Mouse (Mus musculus): ENCODE measurements around the gene Bhlha15. TPM values are rescaled to one million over a fixed set of nuclear protein-coding genes. Genes with fewer than 3 reads are reported as not detected.

Gene Bhlha15
- polyA plus RNA-seq (2015; fragmentation: Illumina TruSeq; extraction: RNeasy Lipid Tissue Mini Kit (QIAGEN cat#74804); ENCODE audit: insufficient read depth, low read depth, low replicate concordance), result 55.1 TPM

GRCm38 (mm10) chr5:144189950-144190583 lies at the start of gene Bhlha15:
TSS of gene Bhlha15 (plus strand) at chr5:144190286.

GRCm38 (mm10) chr5:144223503-144223862 lies 33.4 kb downstream of the Bhlha15 start, which contains the start of gene Tecpr1:
TSS of gene Tecpr1 (minus strand) at chr5:144223615.

Other genes with a start within 250 kb of the Bhlha15 start
- 13.2 TPM for gene Ccz1, start 175.4 kb upstream of the Bhlha15 start, polyA plus RNA-seq (2015; fragmentation: Illumina TruSeq; extraction: RNeasy Lipid Tissue Mini Kit (QIAGEN cat#74804); ENCODE audit: insufficient read depth, low read depth, low replicate concordance)
- gene Ocm, start 163.6 kb upstream of the Bhlha15 start, polyA plus RNA-seq (2015; fragmentation: Illumina TruSeq; extraction: RNeasy Lipid Tissue Mini Kit (QIAGEN cat#74804); ENCODE audit: insufficient read depth, low read depth, low replicate concordance), result not detected
- gene Lmtk2, start 89.8 kb upstream of the Bhlha15 start, polyA plus RNA-seq (2015; fragmentation: Illumina TruSeq; extraction: RNeasy Lipid Tissue Mini Kit (QIAGEN cat#74804); ENCODE audit: insufficient read depth, low read depth, low replicate concordance), result 4.6 TPM
- gene Tecpr1, start 33.3 kb downstream of the Bhlha15 start, polyA plus RNA-seq (2015; fragmentation: Illumina TruSeq; extraction: RNeasy Lipid Tissue Mini Kit (QIAGEN cat#74804); ENCODE audit: insufficient read depth, low read depth, low replicate concordance), result 8.5 TPM
- 37.9 TPM for gene Bri3, start 54.2 kb downstream of the Bhlha15 start, polyA plus RNA-seq (2015; fragmentation: Illumina TruSeq; extraction: RNeasy Lipid Tissue Mini Kit (QIAGEN cat#74804); ENCODE audit: insufficient read depth, low read depth, low replicate concordance)
- gene Baiap2l1, start 167.8 kb downstream of the Bhlha15 start, polyA plus RNA-seq (2015; fragmentation: Illumina TruSeq; extraction: RNeasy Lipid Tissue Mini Kit (QIAGEN cat#74804); ENCODE audit: insufficient read depth, low read depth, low replicate concordance), result 8.8 TPM